Mouse (Mus musculus): ENCODE measurements around the gene Dusp9. TPM values are rescaled to one million over a fixed set of nuclear protein-coding genes. Genes with fewer than 3 reads are reported as not detected.

The Dusp9 gene
- 0.28 and 0.40 TPM in 2 replicates for polyA plus RNA-seq (2012; rRNA removed)

DNA sequence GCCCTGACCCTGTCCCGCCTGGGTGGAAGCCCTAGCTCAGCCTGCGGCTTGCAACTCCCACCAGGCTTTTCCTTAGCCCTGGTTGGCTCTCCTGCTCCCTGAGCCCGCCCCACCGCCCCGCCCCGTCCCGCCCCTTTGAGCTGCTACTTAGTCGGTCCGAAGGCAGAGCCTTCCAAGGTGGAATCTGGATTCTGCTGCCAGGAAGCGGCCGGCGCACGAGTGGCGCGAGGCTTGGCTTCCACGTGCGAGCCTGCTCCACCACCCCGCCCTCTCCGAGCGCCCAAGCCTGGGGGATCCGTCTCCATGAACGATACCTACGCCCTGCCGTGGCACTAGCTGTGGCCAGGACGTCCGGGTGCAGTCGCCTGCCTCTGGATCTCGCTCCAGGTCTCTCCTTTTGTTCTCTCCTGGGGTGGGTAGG, at the start of gene Dusp9:
Dusp9 (plus strand) TSS at position 165 of the 421 bp plus-strand sequence.

DNA sequence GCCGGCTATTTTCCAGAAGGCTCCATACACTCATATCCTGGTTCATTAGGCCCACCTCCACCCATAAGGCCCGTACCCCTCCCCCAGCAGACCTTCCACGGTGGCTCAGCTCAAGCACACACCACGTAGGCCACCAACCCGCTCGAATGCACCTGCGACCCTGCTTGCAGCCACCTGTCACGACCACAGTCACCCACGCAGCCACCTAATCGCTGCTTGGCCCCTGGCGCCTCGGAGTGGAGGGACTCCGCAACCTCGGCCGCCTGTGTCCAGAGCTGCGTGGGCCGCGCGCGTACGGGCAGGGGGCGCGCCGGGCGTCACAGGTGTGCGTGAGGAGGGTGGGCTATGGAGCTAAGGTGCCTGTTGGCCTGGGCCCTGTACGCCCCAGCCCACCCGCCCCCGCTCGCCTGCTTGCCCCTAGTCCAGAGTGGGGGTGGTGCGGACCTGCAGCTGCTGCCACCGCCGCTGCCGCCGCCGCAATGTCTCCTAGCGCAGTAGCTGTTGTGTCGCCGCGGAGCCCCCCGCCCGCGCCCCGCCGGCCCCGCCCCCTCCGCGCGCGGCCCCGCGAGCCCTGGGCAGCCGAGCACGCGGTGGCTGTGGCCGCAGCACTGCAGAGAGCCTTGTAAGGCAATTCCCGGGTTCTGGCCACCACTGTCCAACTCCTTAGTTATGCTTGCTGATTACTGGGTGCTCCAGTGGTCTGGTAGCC, 20.5 kb downstream of the Dusp9 start, which contains the start of gene Pnck:
Pnck (minus strand) TSS at position 543 of the 709 bp plus-strand sequence.

DNA sequence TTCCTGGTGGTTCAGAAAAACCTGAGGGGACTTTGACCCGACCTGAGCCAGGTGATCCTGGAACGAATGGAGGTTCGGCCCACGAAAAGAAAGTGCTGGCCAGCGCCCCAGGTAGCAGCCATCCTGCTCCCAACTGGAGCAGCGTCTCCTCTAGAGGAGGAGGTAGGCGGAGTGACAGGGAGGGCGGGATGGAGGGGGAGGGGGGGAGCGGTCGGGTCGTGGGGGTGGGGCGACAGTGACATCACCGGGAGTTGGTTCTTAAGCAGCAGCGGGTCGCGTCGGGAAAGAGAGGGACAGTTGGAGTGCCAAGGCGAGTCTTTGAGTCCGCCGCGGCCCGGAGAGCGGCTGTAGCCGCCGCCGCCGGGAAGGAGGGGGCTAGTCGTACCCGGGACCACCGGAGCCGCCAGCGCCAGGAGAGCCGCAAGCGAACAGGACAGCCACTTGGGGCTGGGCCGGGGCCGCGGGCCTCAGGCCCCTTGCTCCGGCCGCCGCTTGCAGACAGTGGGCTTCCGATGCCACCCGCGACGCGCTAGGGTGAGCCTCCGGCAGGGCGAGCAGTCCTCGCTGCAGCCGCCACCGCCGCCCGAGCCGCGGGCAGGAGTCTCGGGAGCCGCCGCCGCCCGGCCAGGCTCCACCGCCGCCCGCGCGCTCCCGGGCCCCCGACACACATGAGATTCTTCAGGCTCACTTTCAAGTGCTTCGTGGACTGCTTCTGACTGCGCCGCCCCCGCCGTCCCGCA, 33.8 kb downstream of the Dusp9 start, which contains the start of gene Slc6a8:
Slc6a8 (plus strand) TSS at position 272 of the 740 bp plus-strand sequence.

Other genes starting within 250 kb of the Dusp9 start
- 0.16 and 0.26 TPM in 2 replicates for gene Gm18336, start 240.7 kb upstream of the Dusp9 start, polyA plus RNA-seq (2012; rRNA removed)
- gene Zfp92, start 228.3 kb upstream of the Dusp9 start, polyA plus RNA-seq (2012; rRNA removed), result 2.9 and 3.0 TPM in 2 replicates
- gene Trex2, start 204.1 kb upstream of the Dusp9 start, polyA plus RNA-seq (2012; rRNA removed), result 0.26 TPM in 1 of 2 replicates, not detected in the other
- 46.5 and 50.4 TPM in 2 replicates for gene Haus7, start 180.4 kb upstream of the Dusp9 start, polyA plus RNA-seq (2012; rRNA removed)
- gene Bgn, start 155.8 kb upstream of the Dusp9 start, polyA plus RNA-seq (2012; rRNA removed), result 34.7 and 51.7 TPM in 2 replicates
- 16.9 and 17.8 TPM in 2 replicates for gene Atp2b3, start 136.3 kb upstream of the Dusp9 start, polyA plus RNA-seq (2012; rRNA removed)
- gene Pnck, start 20.7 kb downstream of the Dusp9 start, polyA plus RNA-seq (2012; rRNA removed), result 226 and 244 TPM in 2 replicates
- gene Slc6a8, start 33.7 kb downstream of the Dusp9 start, polyA plus RNA-seq (2012; rRNA removed), result 62.3 and 69.2 TPM in 2 replicates
- 53.9 and 62.7 TPM in 2 replicates for gene Bcap31, start 76.8 kb downstream of the Dusp9 start, polyA plus RNA-seq (2012; rRNA removed)
- gene Abcd1, start 77.2 kb downstream of the Dusp9 start, polyA plus RNA-seq (2012; rRNA removed), result 16.0 and 17.5 TPM in 2 replicates
- 0.95 and 1.9 TPM in 2 replicates for gene Plxnb3, start 117.7 kb downstream of the Dusp9 start, polyA plus RNA-seq (2012; rRNA removed)
- gene Srpk3, start 135.0 kb downstream of the Dusp9 start, polyA plus RNA-seq (2012; rRNA removed), result 0.61 and 4.7 TPM in 2 replicates
- 431 and 464 TPM in 2 replicates for gene Idh3g, start 147.5 kb downstream of the Dusp9 start, polyA plus RNA-seq (2012; rRNA removed)
- 161 and 178 TPM in 2 replicates for gene Ssr4, start 147.6 kb downstream of the Dusp9 start, polyA plus RNA-seq (2012; rRNA removed)
- 133 and 139 TPM in 2 replicates for gene Pdzd4, start 185.6 kb downstream of the Dusp9 start, polyA plus RNA-seq (2012; rRNA removed)

Data from central nervous system, embryonic 18 days (tissue).